ENCODE assay signal across 19 mouse cellular contexts in the genomic region with DNA sequence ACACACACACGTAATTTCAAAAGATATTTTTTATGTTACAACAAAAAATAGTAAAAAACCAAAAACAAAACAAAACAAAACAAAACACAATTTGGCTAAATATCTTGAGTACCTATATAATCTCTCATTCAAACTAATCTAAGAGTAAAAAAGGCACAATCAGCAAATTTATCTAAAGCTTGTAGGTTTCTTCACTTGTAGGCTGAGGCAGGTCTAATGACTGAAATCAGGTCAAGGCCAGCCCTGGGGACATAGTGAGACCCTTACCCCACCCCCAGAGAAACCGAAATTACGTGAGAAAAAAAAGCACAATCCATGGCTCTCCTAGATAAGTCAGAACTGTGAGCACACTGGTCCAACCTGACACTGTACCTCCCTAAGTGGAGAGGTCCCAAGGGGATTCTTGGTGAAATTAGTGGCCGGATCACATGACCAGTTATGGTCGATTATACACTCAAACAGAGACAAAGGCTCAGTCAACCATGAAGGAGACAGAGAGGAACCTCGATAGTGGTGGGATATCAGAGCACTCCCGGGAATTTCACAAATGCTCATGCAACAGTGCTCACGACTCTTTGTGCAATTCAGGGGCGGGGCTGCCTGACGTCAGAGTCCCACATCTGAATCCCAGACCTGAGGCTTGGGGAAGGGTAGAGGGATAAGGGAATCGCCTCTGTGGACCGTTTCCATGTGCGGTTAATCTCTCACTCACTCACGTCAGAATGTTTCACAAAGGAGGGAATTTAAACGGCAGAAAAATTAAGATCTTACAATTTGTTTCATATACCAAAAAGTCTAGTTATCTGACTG. TPM values are rescaled to one million over a fixed set of nuclear protein-coding genes. Genes with fewer than 3 reads are reported as not detected.
DNase-seq lines count a peak whose midpoint lies in the region; ATAC-seq and TF ChIP-seq lines count a peak whose summit lies in the region.
"Had no signal": no experiment of that assay in that cellular context is flagged by ENCODE, and none has a peak within 500 bp of the region (broad histone marks: within the 10 kb centered on the region; RNA-seq: fewer than 3 reads in every experiment).

No protein-coding gene starts in this region.

- H3K4me1 ChIP-seq in embryonic facial prominence, embryonic 11.5 days (ENCODE audit: control insufficient read depth, insufficient read depth, low read length): no peaks in the 10 kb centered on the region
- H3K4me1 ChIP-seq in embryonic facial prominence, embryonic 10.5 days: peaks cover 17% of the 10 kb centered on the region
- H3K4me1 ChIP-seq in CH12.LX (ENCODE audit: control insufficient read depth in 1 of 2, insufficient read depth in 2 of 2): peaks cover 0 to 34% of the 10 kb centered on the region in 2 experiments; a peak in 2 of 4 replicates
- H3K4me1 ChIP-seq: embryonic facial prominence, embryonic 12.5 days; heart, embryonic 12.5 days had no signal

- no peaks in the 10 kb centered on the region for H3K36me3 ChIP-seq in embryonic facial prominence, embryonic 11.5 days (replicated peaks; ENCODE audit: control insufficient read depth, insufficient read depth, low read depth, low read length)
- no peaks in the 10 kb centered on the region for H3K36me3 ChIP-seq in embryonic facial prominence, embryonic 10.5 days (replicated peaks)
- H3K36me3 ChIP-seq in CH12.LX (replicated peaks in 1 of 2; ENCODE audit: control insufficient read depth in 1 of 2, insufficient read depth in 1 of 2, low read length in 1 of 2): no peaks in the 10 kb centered on the region
- no peaks in the 10 kb centered on the region for H3K36me3 ChIP-seq in splenic B cell, adult 2 months (ENCODE audit: control insufficient read depth, insufficient read depth, low read length, poor library complexity, severe bottlenecking)
- H3K36me3 ChIP-seq: embryonic facial prominence, embryonic 12.5 days; forebrain, embryonic 12.5 days; G1E; heart, embryonic 12.5 days; hindbrain, embryonic 10.5 days had no signal

- no peak for TF ChIP-seq CTCF in CH12.LX (conservative IDR thresholded peaks at IDR 0.05 in 1 of 2, IDR thresholded peaks at IDR 0.05 in 1 of 2; ENCODE audit: low read depth in 2 of 2, low read length in 2 of 2)

- peak; percentile 98 for TF ChIP-seq EP300 in CH12.LX (IDR thresholded peaks at IDR 0.05; ENCODE audit: low read length)

- peak; percentile 2 for TF ChIP-seq RAD21 in CH12.LX (IDR thresholded peaks at IDR 0.05; ENCODE audit: low read depth, low read length)

- H3K27ac ChIP-seq in embryonic facial prominence, embryonic 11.5 days (replicated peaks; ENCODE audit: low read depth, low read length): no peak overlapping the region
- no peak overlapping the region for H3K27ac ChIP-seq in embryonic facial prominence, embryonic 10.5 days (replicated peaks)
- H3K27ac ChIP-seq in CH12.LX (ENCODE audit: insufficient read depth, low read depth): no peak overlapping the region
- H3K27ac ChIP-seq: embryonic facial prominence, embryonic 12.5 days; forebrain, embryonic 12.5 days; hindbrain, embryonic 10.5 days had no signal

- dilution Hi-C loops in CH12.LX (cut with MboI; ENCODE audit: extremely low pct_ligation_motif_present, extremely low pct_unique_long_range_greater_than_20kb, low sequenced_read_pairs): no loop called here

- peaks cover 13% of the 10 kb centered on the region for H3K79me2 ChIP-seq in CH12.LX (replicated peaks; ENCODE audit: control insufficient read depth, extremely low read depth, insufficient read depth, poor library complexity, severe bottlenecking)

- no peak for ATAC-seq in embryonic facial prominence, embryonic 11.5 days (replicated peaks; ENCODE audit: insufficient number of reproducible peaks, low FRiP score, low TSS enrichment, low read depth)
- no peak for ATAC-seq in cerebellum, adult (ENCODE audit: insufficient number of reproducible peaks, low FRiP score, low TSS enrichment)
- ATAC-seq: activated CD4-positive, CD25-positive, alpha-beta regulatory T cell, adult 4 months; CD4-positive, CD25-positive, alpha-beta regulatory T cell, adult 4 months; forebrain, postnatal 0 days; hindbrain, embryonic 16.5 days; inflammation-experienced regulatory T-cells, adult 6 months had no signal

- H3K9ac ChIP-seq in embryonic facial prominence, embryonic 11.5 days (replicated peaks; ENCODE audit: low read length): no peak overlapping the region
- no peak overlapping the region for H3K9ac ChIP-seq in CH12.LX (ENCODE audit: insufficient read depth, low read depth)
- H3K9ac ChIP-seq: embryonic facial prominence, embryonic 12.5 days; forebrain, embryonic 12.5 days; forebrain, postnatal 0 days; heart, embryonic 12.5 days had no signal

- TF ChIP-seq POLR2A in CH12.LX (IDR thresholded peaks at IDR 0.05; ENCODE audit: low read depth, low read length): no peak

- no peak overlapping the region for H3K4me3 ChIP-seq in embryonic facial prominence, embryonic 11.5 days (ENCODE audit: low read depth, low read length)
- H3K4me3 ChIP-seq in embryonic facial prominence, embryonic 10.5 days: no peak overlapping the region
- H3K4me3 ChIP-seq in CH12.LX (replicated peaks in 1 of 3; ENCODE audit: low read depth in 2 of 3, low read length in 2 of 3, poor library complexity in 1 of 3): peak overlapping the region in 1 of 3 experiments; percentile 3
- H3K4me3 ChIP-seq: embryonic facial prominence, embryonic 12.5 days; forebrain, embryonic 12.5 days; heart, embryonic 12.5 days; hindbrain, embryonic 10.5 days had no signal

- no peaks in the 10 kb centered on the region for H3K27me3 ChIP-seq in embryonic facial prominence, embryonic 11.5 days (ENCODE audit: control insufficient read depth, insufficient read depth, low read length)
- H3K27me3 ChIP-seq in embryonic facial prominence, embryonic 10.5 days (replicated peaks; ENCODE audit: low read depth, poor library complexity, severe bottlenecking): peaks cover 12% of the 10 kb centered on the region
- H3K27me3 ChIP-seq in CH12.LX (replicated peaks): no peaks in the 10 kb centered on the region
- no peaks in the 10 kb centered on the region for H3K27me3 ChIP-seq in splenic B cell, adult 2 months (ENCODE audit: control insufficient read depth, insufficient read depth, low read length, poor library complexity, severe bottlenecking)
- H3K27me3 ChIP-seq: embryonic facial prominence, embryonic 12.5 days; heart, embryonic 12.5 days had no signal

- WGBS in embryonic facial prominence, embryonic 11.5 days: 62% methylated on average over 15 of the region's 15 CpGs
- 60% methylated on average over 15 of the region's 15 CpGs for WGBS in embryonic facial prominence, embryonic 10.5 days

- DNase-seq in embryonic facial prominence, embryonic 11.5 days (ENCODE audit: low spot score): peak; percentile 13
- DNase-seq in embryonic facial prominence, embryonic 10.5 days (ENCODE audit: low spot score): no peak
- peak; percentile 98 for DNase-seq in CH12.LX (ENCODE audit: extremely low read depth)
- DNase-seq in R1 (ENCODE audit: low read depth, low spot score): peak; percentile 73
- peak; percentile 86 for DNase-seq in splenic B cell, adult 2 months (ENCODE audit: low read depth, low spot score)
- no peak for DNase-seq in urinary bladder, postnatal 14 days (ENCODE audit: low spot score)
- no peak for DNase-seq in cerebellum, adult 9-10 months
- DNase-seq: cerebellum, adult 18-20 months; forebrain, postnatal 0 days had no signal

- H3K9me3 ChIP-seq in embryonic facial prominence, embryonic 11.5 days (replicated peaks; ENCODE audit: control insufficient read depth, low read length): no peaks in the 10 kb centered on the region
- no peaks in the 10 kb centered on the region for H3K9me3 ChIP-seq in embryonic facial prominence, embryonic 10.5 days
- H3K9me3 ChIP-seq in CH12.LX (replicated peaks; ENCODE audit: low read length): no peaks in the 10 kb centered on the region
- H3K9me3 ChIP-seq: forebrain, embryonic 12.5 days; G1E; hindbrain, embryonic 10.5 days had no signal

- H3K4me2 ChIP-seq in embryonic facial prominence, embryonic 11.5 days (ENCODE audit: low read depth, low read length): no peak overlapping the region
- peak overlapping the region; percentile 88 for H3K4me2 ChIP-seq in CH12.LX (ENCODE audit: insufficient read depth, low read depth, poor library complexity, severe bottlenecking)
- H3K4me2 ChIP-seq: embryonic facial prominence, embryonic 12.5 days; forebrain, embryonic 12.5 days; heart, embryonic 12.5 days had no signal

- in situ Hi-C loops in CH12.LX (cut with MboI; ENCODE audit: low pct_ligation_motif_present, low pct_unique_long_range_greater_than_20kb, low sequenced_read_pairs): loop anchor here (10.0 kb wide), 1 partner anchor 101 kb away; no protein-coding TSS in a partner anchor

TF ChIP-seq in CH12.LX, 34 proteins besides CTCF, POLR2A, EP300 and RAD21 (continues in another document):
- no peak for TF ChIP-seq E2F4 (IDR thresholded peaks at IDR 0.05; ENCODE audit: insufficient replicate concordance, low read depth, low read length)
- no peak for TF ChIP-seq GABPA (IDR thresholded peaks at IDR 0.05; ENCODE audit: insufficient replicate concordance, low read depth, low read length)
- TF ChIP-seq JUND (conservative IDR thresholded peaks at IDR 0.05; ENCODE audit: low read depth, low read length): peak; percentile 87
- peak; percentile 98 for TF ChIP-seq IRF4 (IDR thresholded peaks at IDR 0.05; ENCODE audit: low read depth, low read length)
- TF ChIP-seq NRF1 (IDR thresholded peaks at IDR 0.05; ENCODE audit: low read depth, low read length): no peak
- peak; percentile 97 for TF ChIP-seq BHLHE40 (IDR thresholded peaks at IDR 0.05; ENCODE audit: low read depth, low read length)
- no peak for TF ChIP-seq CHD1 (IDR thresholded peaks at IDR 0.05; ENCODE audit: low read depth, low read length)
- TF ChIP-seq MXI1 (IDR thresholded peaks at IDR 0.05; ENCODE audit: low read depth, low read length): peak; percentile 65; the same call in 1 of the 2 replicates
- TF ChIP-seq MAX (IDR thresholded peaks at IDR 0.05; ENCODE audit: low read length): peak; percentile 87
- TF ChIP-seq ZMIZ1 (IDR thresholded peaks at IDR 0.05; ENCODE audit: low read depth, low read length): no peak
- no peak for TF ChIP-seq ELF1 (IDR thresholded peaks at IDR 0.05; ENCODE audit: low read depth, low read length)
- peak; percentile 87 for TF ChIP-seq SIN3A (IDR thresholded peaks at IDR 0.05; ENCODE audit: low read length)
- peak; percentile 71; the same call in 1 of the 2 replicates for TF ChIP-seq JUN (IDR thresholded peaks at IDR 0.05; ENCODE audit: insufficient read depth, low read depth, low read length)
- TF ChIP-seq ZNF384 (IDR thresholded peaks at IDR 0.05; ENCODE audit: low read depth, low read length): peak; percentile 85
- TF ChIP-seq RCOR1 (conservative IDR thresholded peaks at IDR 0.05; ENCODE audit: low read depth, low read length): peak; percentile 93
- peak; percentile 91 for TF ChIP-seq ETS1 (conservative IDR thresholded peaks at IDR 0.05; ENCODE audit: low read depth, low read length)

RNA-seq across cellular contexts. Expression of gene Myo1e, which starts 3.7 kb away (rescaled TPM):
- 13.0 and 14.8 TPM in 2 replicates for polyA plus RNA-seq in embryonic facial prominence, embryonic 11.5 days (2014; fragmentation: Nextera tagmentation; extraction: Ambion mirVana)
- polyA plus RNA-seq in embryonic facial prominence, embryonic 10.5 days (2016; fragmentation: Nextera tagmentation; extraction: Ambion mirVana): 16.9 and 17.6 TPM in 2 replicates
- total RNA-seq in CH12.LX (2012; rRNA removed) (97.6 and 98.7 TPM in 2 replicates), CH12.LX (2014; rRNA removed) (82.3 and 88.5 TPM in 2 replicates)
- polyA plus RNA-seq in CH12.LX (2012; ENCODE audit: insufficient read length, low read depth): 186 and 188 TPM in 2 replicates

Comparison
In these comparisons a context has a peak if more than half of its experiments do, and no peak if none do; other contexts are left out.
1. DNase-seq: peak in embryonic facial prominence, embryonic 11.5 days (single experiment), CH12.LX (single experiment), R1 (single experiment) and splenic B cell, adult 2 months (single experiment); none in embryonic facial prominence, embryonic 10.5 days (single experiment), urinary bladder, postnatal 14 days (single experiment) and cerebellum, adult 9-10 months (single experiment).
2. RNA of gene Myo1e, which starts 3.7 kb away (polyA plus RNA-seq): 186 to 188 TPM in CH12.LX; 16.9 to 17.6 TPM in embryonic facial prominence, embryonic 10.5 days and 13.0 to 14.8 TPM in embryonic facial prominence, embryonic 11.5 days; every median in the first group is over 10 times any median in the second.